Mouse (Mus musculus): ENCODE measurements around the gene Olfr1032. TPM values are rescaled to one million over a fixed set of nuclear protein-coding genes. Genes with fewer than 3 reads are reported as not detected.
"Not testable (repeated sequence)": the region's sequence is repeated elsewhere in the genome, so short reads cannot be mapped to it uniquely, and the experiment has no call there.

Olfr1032 gene
- not detected in 2 replicates for polyA plus RNA-seq (2015; fragmentation: Nextera tagmentation; extraction: Ambion mirVana)

GRCm38 (mm10) chr2:86005240-86005639, at the start of gene Olfr1032:
Gene Olfr1032 (plus strand): TSS chr2:86005540.
- Histone ChIP-seq H3K9ac (ENCODE audit: low read length) (no peak within 1 kb of the TSS), H3K27ac (ENCODE audit: low read length) (no peak within 1 kb of the TSS), H3K9me3 (ENCODE audit: control insufficient read depth, low read length) (no peaks in the 10 kb centered on the region), H3K4me3 (ENCODE audit: low read length) (no peak within 1 kb of the TSS), H3K27me3 (ENCODE audit: control insufficient read depth, insufficient read depth, low read depth, low read length) (no peaks in the 10 kb centered on the region), H3K36me3 (ENCODE audit: control insufficient read depth, insufficient read depth, low read length) (no peaks in the 10 kb centered on the region), H3K4me2 (ENCODE audit: low read depth, low read length) (no peak within 1 kb of the TSS), H3K4me1 (replicated peaks; ENCODE audit: control insufficient read depth, insufficient read depth, low read length) (no peaks in the 10 kb centered on the region)
- WGBS = 75% methylated on average over 7 of the region's 7 CpGs
- ATAC-seq (ENCODE audit: low read depth) = no peak

GRCm38 (mm10) chr2:85973595-85973994, 31.7 kb upstream of the Olfr1032 start, which contains the start of gene Olfr1029:
Gene Olfr1029 (plus strand): TSS chr2:85973895.
- Histone ChIP-seq H3K36me3 (ENCODE audit: control insufficient read depth, insufficient read depth, low read length) (no peaks in the 10 kb centered on the region), H3K9me3 (ENCODE audit: control insufficient read depth, low read length) (no peaks in the 10 kb centered on the region), H3K27me3 (ENCODE audit: control insufficient read depth, insufficient read depth, low read depth, low read length) (no peaks in the 10 kb centered on the region), H3K4me2 (ENCODE audit: low read depth, low read length) (no peak within 1 kb of the TSS), H3K9ac (ENCODE audit: low read length) (no peak within 1 kb of the TSS), H3K27ac (ENCODE audit: low read length) (no peak within 1 kb of the TSS), H3K4me1 (replicated peaks; ENCODE audit: control insufficient read depth, insufficient read depth, low read length) (no peaks in the 10 kb centered on the region), H3K4me3 (ENCODE audit: low read length) (no peak within 1 kb of the TSS)
- ATAC-seq (ENCODE audit: low read depth) = no peak
- WGBS = 86% methylated on average over 2 of the region's 2 CpGs

GRCm38 (mm10) chr2:85978976-85979375, 26.4 kb upstream of the Olfr1032 start, which contains the start of gene Olfr1030:
Gene Olfr1030 (plus strand): TSS chr2:85979276.
- no peak for ATAC-seq (ENCODE audit: low read depth)
- Histone ChIP-seq H3K9ac (ENCODE audit: low read length) (no peak within 1 kb of the TSS), H3K36me3 (ENCODE audit: control insufficient read depth, insufficient read depth, low read length) (no peaks in the 10 kb centered on the region), H3K4me2 (ENCODE audit: low read depth, low read length) (no peak within 1 kb of the TSS), H3K27ac (ENCODE audit: low read length) (no peak within 1 kb of the TSS), H3K4me1 (replicated peaks; ENCODE audit: control insufficient read depth, insufficient read depth, low read length) (no peaks in the 10 kb centered on the region), H3K9me3 (ENCODE audit: control insufficient read depth, low read length) (no peaks in the 10 kb centered on the region), H3K4me3 (ENCODE audit: low read length) (no peak within 1 kb of the TSS), H3K27me3 (ENCODE audit: control insufficient read depth, insufficient read depth, low read depth, low read length) (no peaks in the 10 kb centered on the region)
- WGBS = 66% methylated on average over 1 of the region's 1 CpGs

- Histone ChIP-seq H3K9ac (ENCODE audit: low read length) (no peak within 1 kb of the TSS), H3K9me3 (ENCODE audit: control insufficient read depth, low read length) (no peaks in the 10 kb centered on the region), H3K27ac (ENCODE audit: low read length) (no peak within 1 kb of the TSS), H3K4me1 (replicated peaks; ENCODE audit: control insufficient read depth, insufficient read depth, low read length) (no peaks in the 10 kb centered on the region), H3K27me3 (ENCODE audit: control insufficient read depth, insufficient read depth, low read depth, low read length) (no peaks in the 10 kb centered on the region), H3K4me2 (ENCODE audit: low read depth, low read length) (no peak within 1 kb of the TSS), H3K36me3 (ENCODE audit: control insufficient read depth, insufficient read depth, low read length) (no peaks in the 10 kb centered on the region), H3K4me3 (ENCODE audit: low read length) (no peak within 1 kb of the TSS)
- 41% methylated on average over 3 of the region's 3 CpGs for WGBS
- ATAC-seq (ENCODE audit: low read depth) = no peak
Measured at GRCm38 (mm10) chr2:85990004-85990403, 15.3 kb upstream of the Olfr1032 start, which contains the start of gene Olfr1031. Gene Olfr1031 (plus strand): TSS chr2:85990304.

- 1% methylated on average over 10 of the region's 11 CpGs for WGBS
Measured at GRCm38 (mm10) chr2:86020406-86020805, 15.1 kb downstream of the Olfr1032 start, which contains the start of gene Olfr1033. Gene Olfr1033 (plus strand): TSS chr2:86020633.

GRCm38 (mm10) chr2:86021518-86021917, 16.2 kb downstream of the Olfr1032 start:
- H3K36me3 ChIP-seq (ENCODE audit: control insufficient read depth, insufficient read depth, low read length); H3K27me3 ChIP-seq (ENCODE audit: control insufficient read depth, insufficient read depth, low read depth, low read length); H3K9me3 ChIP-seq (ENCODE audit: control insufficient read depth, low read length); H3K9ac ChIP-seq (ENCODE audit: low read length); H3K27ac ChIP-seq (ENCODE audit: low read length); H3K4me2 ChIP-seq (ENCODE audit: low read depth, low read length); ATAC-seq (ENCODE audit: low read depth); H3K4me3 ChIP-seq (ENCODE audit: low read length); H3K4me1 ChIP-seq (replicated peaks; ENCODE audit: control insufficient read depth, insufficient read depth, low read length): not testable (repeated sequence)
- 29% methylated on average over 3 of the region's 9 CpGs for WGBS

More at GRCm38 (mm10) chr2:86020406-86020805, 15.1 kb downstream of the Olfr1032 start, which contains the start of gene Olfr1033:
- H3K4me1 ChIP-seq (replicated peaks; ENCODE audit: control insufficient read depth, insufficient read depth, low read length); H3K27me3 ChIP-seq (ENCODE audit: control insufficient read depth, insufficient read depth, low read depth, low read length); ATAC-seq (ENCODE audit: low read depth); H3K9me3 ChIP-seq (ENCODE audit: control insufficient read depth, low read length); H3K36me3 ChIP-seq (ENCODE audit: control insufficient read depth, insufficient read depth, low read length): not testable (repeated sequence)
- Histone ChIP-seq H3K4me3 (ENCODE audit: low read length) (peak within 1 kb of the TSS; percentile 48), H3K4me2 (ENCODE audit: low read depth, low read length) (peak within 1 kb of the TSS; percentile 58), H3K9ac (ENCODE audit: low read length) (peak within 1 kb of the TSS; percentile 43; the same call in 1 of the 2 replicates), H3K27ac (ENCODE audit: low read length) (peak within 1 kb of the TSS; percentile 55; the same call in 1 of the 2 replicates)

GRCm38 (mm10) chr2:86045561-86045960, 40.2 kb downstream of the Olfr1032 start, which contains the start of gene Olfr1034:
Gene Olfr1034 (plus strand): TSS chr2:86045861.
- Histone ChIP-seq H3K36me3 (ENCODE audit: control insufficient read depth, insufficient read depth, low read length) (no peaks in the 10 kb centered on the region), H3K4me2 (ENCODE audit: low read depth, low read length) (no peak within 1 kb of the TSS)
- ATAC-seq (ENCODE audit: low read depth) = no peak

GRCm38 (mm10) chr2:86050777-86051176, 45.4 kb downstream of the Olfr1032 start:
- H3K9ac ChIP-seq (ENCODE audit: low read length); H3K9me3 ChIP-seq (ENCODE audit: control insufficient read depth, low read length); H3K4me3 ChIP-seq (ENCODE audit: low read length); ATAC-seq (ENCODE audit: low read depth); H3K4me1 ChIP-seq (replicated peaks; ENCODE audit: control insufficient read depth, insufficient read depth, low read length); H3K36me3 ChIP-seq (ENCODE audit: control insufficient read depth, insufficient read depth, low read length); H3K27ac ChIP-seq (ENCODE audit: low read length); H3K4me2 ChIP-seq (ENCODE audit: low read depth, low read length); H3K27me3 ChIP-seq (ENCODE audit: control insufficient read depth, insufficient read depth, low read depth, low read length): not testable (repeated sequence)

More at GRCm38 (mm10) chr2:86045561-86045960, 40.2 kb downstream of the Olfr1032 start, which contains the start of gene Olfr1034:
- H3K9ac ChIP-seq (ENCODE audit: low read length) = no peak within 1 kb of the TSS
- no peaks in the 10 kb centered on the region for H3K27me3 ChIP-seq (ENCODE audit: control insufficient read depth, insufficient read depth, low read depth, low read length)
- H3K4me3 ChIP-seq (ENCODE audit: low read length) = no peak within 1 kb of the TSS
- no peaks in the 10 kb centered on the region for H3K9me3 ChIP-seq (ENCODE audit: control insufficient read depth, low read length)
- H3K4me1 ChIP-seq (replicated peaks; ENCODE audit: control insufficient read depth, insufficient read depth, low read length) = no peaks in the 10 kb centered on the region
- no peak within 1 kb of the TSS for H3K27ac ChIP-seq (ENCODE audit: low read length)

Measured in lung, embryonic 16.5 days (tissue).